Mouse (Mus musculus): ENCODE measurements around the gene Olfr1315-ps1. TPM values are rescaled to one million over a fixed set of nuclear protein-coding genes. Genes with fewer than 3 reads are reported as not detected.

Gene Olfr1315-ps1
- not detected for polyA plus RNA-seq (2014; fragmentation: Illumina TruSeq; extraction: RNeasy Lipid Tissue Mini Kit (QIAGEN cat#74804))

GRCm38 (mm10) chr2:112115340-112115739, at the start of gene Olfr1315-ps1:
TSS of gene Olfr1315-ps1 (minus strand) at chr2:112115440.

DNA sequence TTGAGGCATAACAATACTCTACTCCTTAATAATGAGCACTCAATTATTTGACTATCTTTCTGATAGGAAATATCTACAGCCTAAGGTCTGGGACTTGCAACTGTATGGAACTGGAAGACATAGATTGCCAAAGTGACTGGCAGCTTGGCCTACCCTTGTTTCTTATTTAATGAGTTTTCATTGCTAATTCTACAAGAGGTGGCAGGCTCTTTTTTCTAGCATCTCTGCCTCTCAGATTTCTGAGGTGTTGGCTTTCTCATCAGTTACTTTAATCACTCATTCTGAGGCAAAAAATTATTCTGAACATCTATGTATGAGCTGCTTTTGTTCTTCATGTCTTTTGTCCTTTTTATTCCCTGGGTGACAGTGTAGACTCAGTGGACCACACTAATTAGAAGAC, 38.7 kb upstream of the Olfr1315-ps1 start, which contains the start of gene Olfr1318:
TSS of gene Olfr1318 (plus strand) at position 301 of the 400 bp plus-strand sequence.

DNA sequence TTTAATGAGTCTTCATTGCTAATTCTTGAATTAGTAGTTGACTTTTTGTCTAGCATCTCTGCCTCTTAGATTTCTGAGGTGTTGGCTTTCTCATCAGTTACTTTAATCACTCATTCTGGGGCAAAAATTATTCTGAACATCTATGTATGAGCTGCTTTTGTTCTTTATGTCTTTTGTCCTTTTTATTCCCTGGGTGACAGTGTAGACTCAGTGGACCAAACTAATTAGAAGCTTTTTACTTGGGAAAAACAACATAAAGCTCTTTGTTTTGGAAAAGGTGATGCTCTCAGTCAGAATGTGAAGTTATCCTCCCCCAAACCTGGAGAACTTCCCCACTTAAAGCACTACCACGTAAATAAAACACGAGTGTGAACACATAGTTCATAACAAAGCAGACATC, 24.8 kb upstream of the Olfr1315-ps1 start, which contains the start of gene Olfr1317:
TSS of gene Olfr1317 (plus strand) at position 301 of the 400 bp plus-strand sequence.

GRCm38 (mm10) chr2:112134877-112135276, 19.6 kb upstream of the Olfr1315-ps1 start, which contains the start of gene Olfr1316:
TSS of gene Olfr1316 (minus strand) at chr2:112134977.

GRCm38 (mm10) chr2:112096681-112097080, 18.6 kb downstream of the Olfr1315-ps1 start, which contains the start of gene Olfr1314:
TSS of gene Olfr1314 (minus strand) at chr2:112096781.

GRCm38 (mm10) chr2:112077743-112078142, 37.5 kb downstream of the Olfr1315-ps1 start, which contains the start of gene Olfr1313:
TSS of gene Olfr1313 (minus strand) at chr2:112077843.

Other genes starting within 250 kb of the Olfr1315-ps1 start
- gene Olfr1305, start 238.3 kb downstream of the Olfr1315-ps1 start, polyA plus RNA-seq (2014; fragmentation: Illumina TruSeq; extraction: RNeasy Lipid Tissue Mini Kit (QIAGEN cat#74804)): not detected
- not detected for gene Olfr1306, start 199.2 kb downstream of the Olfr1315-ps1 start, polyA plus RNA-seq (2014; fragmentation: Illumina TruSeq; extraction: RNeasy Lipid Tissue Mini Kit (QIAGEN cat#74804))
- gene Olfr1307, start 166.0 kb downstream of the Olfr1315-ps1 start, polyA plus RNA-seq (2014; fragmentation: Illumina TruSeq; extraction: RNeasy Lipid Tissue Mini Kit (QIAGEN cat#74804)): not detected
- gene Olfr1308, start 150.5 kb downstream of the Olfr1315-ps1 start, polyA plus RNA-seq (2014; fragmentation: Illumina TruSeq; extraction: RNeasy Lipid Tissue Mini Kit (QIAGEN cat#74804)): not detected
- not detected for gene Olfr1309, start 125.2 kb downstream of the Olfr1315-ps1 start, polyA plus RNA-seq (2014; fragmentation: Illumina TruSeq; extraction: RNeasy Lipid Tissue Mini Kit (QIAGEN cat#74804))
- gene Olfr1310, start 102.7 kb downstream of the Olfr1315-ps1 start, polyA plus RNA-seq (2014; fragmentation: Illumina TruSeq; extraction: RNeasy Lipid Tissue Mini Kit (QIAGEN cat#74804)): not detected
- gene Olfr1311, start 91.0 kb downstream of the Olfr1315-ps1 start, polyA plus RNA-seq (2014; fragmentation: Illumina TruSeq; extraction: RNeasy Lipid Tissue Mini Kit (QIAGEN cat#74804)): not detected
- not detected for gene Olfr1312, start 65.2 kb downstream of the Olfr1315-ps1 start, polyA plus RNA-seq (2014; fragmentation: Illumina TruSeq; extraction: RNeasy Lipid Tissue Mini Kit (QIAGEN cat#74804))
- not detected for gene Olfr1313, start 37.6 kb downstream of the Olfr1315-ps1 start, polyA plus RNA-seq (2014; fragmentation: Illumina TruSeq; extraction: RNeasy Lipid Tissue Mini Kit (QIAGEN cat#74804))
- gene Olfr1314, start 18.7 kb downstream of the Olfr1315-ps1 start, polyA plus RNA-seq (2014; fragmentation: Illumina TruSeq; extraction: RNeasy Lipid Tissue Mini Kit (QIAGEN cat#74804)): not detected
- gene Olfr1316, start 19.5 kb upstream of the Olfr1315-ps1 start, polyA plus RNA-seq (2014; fragmentation: Illumina TruSeq; extraction: RNeasy Lipid Tissue Mini Kit (QIAGEN cat#74804)): not detected
- not detected for gene Olfr1317, start 24.9 kb upstream of the Olfr1315-ps1 start, polyA plus RNA-seq (2014; fragmentation: Illumina TruSeq; extraction: RNeasy Lipid Tissue Mini Kit (QIAGEN cat#74804))
- not detected for gene Olfr1318, start 38.8 kb upstream of the Olfr1315-ps1 start, polyA plus RNA-seq (2014; fragmentation: Illumina TruSeq; extraction: RNeasy Lipid Tissue Mini Kit (QIAGEN cat#74804))
- gene Lpcat4, start 124.0 kb upstream of the Olfr1315-ps1 start, polyA plus RNA-seq (2014; fragmentation: Illumina TruSeq; extraction: RNeasy Lipid Tissue Mini Kit (QIAGEN cat#74804)): not detected
- 0.14 TPM for gene Nutm1, start 143.9 kb upstream of the Olfr1315-ps1 start, polyA plus RNA-seq (2014; fragmentation: Illumina TruSeq; extraction: RNeasy Lipid Tissue Mini Kit (QIAGEN cat#74804))
- 33.2 TPM for gene Nop10, start 146.5 kb upstream of the Olfr1315-ps1 start, polyA plus RNA-seq (2014; fragmentation: Illumina TruSeq; extraction: RNeasy Lipid Tissue Mini Kit (QIAGEN cat#74804))
- 93.0 TPM for gene Slc12a6, start 150.4 kb upstream of the Olfr1315-ps1 start, polyA plus RNA-seq (2014; fragmentation: Illumina TruSeq; extraction: RNeasy Lipid Tissue Mini Kit (QIAGEN cat#74804))
- 2.7 TPM for gene Gm21985, start 150.9 kb upstream of the Olfr1315-ps1 start, polyA plus RNA-seq (2014; fragmentation: Illumina TruSeq; extraction: RNeasy Lipid Tissue Mini Kit (QIAGEN cat#74804))